Mouse (Mus musculus) midbrain, embryonic 14.5 days (tissue): ENCODE measurements around the gene Mapre3. TPM values are rescaled to one million over a fixed set of nuclear protein-coding genes. Genes with fewer than 3 reads are reported as not detected.

Experiments
- ATAC-seq: fragments of 200-750 bp; cut with Nextera tagmentation; 2 replicates; pipeline ENCODE4 v1.8.0; 2017; ENCODE audit warnings: moderate number of reproducible peaks, moderate library complexity; ENCODE audit not compliant: low FRiP score, low TSS enrichment
- DNase-seq: peaks from one replicate; pipeline ENCODE4 v3.0.0-alpha.2; 2015
- H3K27ac ChIP-seq: fragments of 300-500 bp; sonication (generic); replicated peaks from 2 replicates; pipeline ENCODE4 v1.5.1; 2014; ENCODE audit warnings: mild to moderate bottlenecking, low read depth, low read length, moderate library complexity
- H3K27me3 ChIP-seq: fragments of 300-500 bp; sonication (generic); 2 replicates; pipeline ENCODE4 v1.6.1; 2014; ENCODE audit warnings: low read length, control low read depth, mixed read lengths; ENCODE audit not compliant: control insufficient read depth, insufficient read depth
- H3K36me3 ChIP-seq: fragments of 300-500 bp; sonication (generic); 2 replicates; pipeline ENCODE4 v1.6.1; 2014; ENCODE audit warnings: low read length, control low read depth; ENCODE audit not compliant: control insufficient read depth, insufficient read depth
- H3K4me1 ChIP-seq: fragments of 300-500 bp; sonication (generic); 2 replicates; pipeline ENCODE4 v1.6.1; 2014; ENCODE audit warnings: mild to moderate bottlenecking, antibody characterized with exemption, low read length, control low read depth; ENCODE audit not compliant: control insufficient read depth, insufficient read depth
- H3K4me2 ChIP-seq: fragments of 300-500 bp; sonication (generic); 2 replicates; pipeline ENCODE4 v1.6.1; 2014; ENCODE audit warnings: mild to moderate bottlenecking, low read length, moderate library complexity
- H3K4me3 ChIP-seq: fragments of 300-500 bp; sonication (generic); replicated peaks from 2 replicates; pipeline ENCODE4 v1.5.1; 2014; ENCODE audit warnings: low read depth, low read length
- H3K9ac ChIP-seq: fragments of 300-500 bp; sonication (generic); replicated peaks from 2 replicates; pipeline ENCODE4 v1.6.1; 2014; ENCODE audit warnings: mild to moderate bottlenecking, low read length, moderate library complexity
- H3K9me3 ChIP-seq: fragments of 300-500 bp; sonication (generic); 2 replicates; pipeline ENCODE4 v1.6.1; 2016; ENCODE audit warnings: low read length, control low read depth, mixed read lengths; ENCODE audit not compliant: control insufficient read depth
- WGBS: fragments of 180-500 bp; shearing (Covaris S2); extraction: QIAGEN DNeasy Blood & Tissue Kit; methylation state at CpG from one replicate; pipeline ENCODE4 v1.1.7; 2014; 5-methylcytosine and 5-hydroxymethylcytosine counted together
- polyA plus RNA-seq: library from polyadenylated mRNA; unstranded; fragments of >200 nt; fragmentation: Nextera tagmentation; extraction: Ambion mirVana; gene quantifications from 2 replicates; pipeline ENCODE4 v1.2.1, GENCODE M21; 2014

The Mapre3 gene
- polyA plus RNA-seq, 1 experiment from 2014 or later: 129 TPM

- peaks cover 7% of the 10 kb centered on the region for H3K4me1 ChIP-seq
- 93% methylated on average over 3 of the region's 3 CpGs for WGBS
- H3K4me3 ChIP-seq: no peak overlapping the region
- H3K36me3 ChIP-seq: peaks cover 61% of the 10 kb centered on the region
- no peak overlapping the region for H3K9ac ChIP-seq
- H3K9me3 ChIP-seq: no peaks in the 10 kb centered on the region
- ATAC-seq (no peak), DNase-seq (no peak)
- no peaks in the 10 kb centered on the region for H3K27me3 ChIP-seq
- no peak overlapping the region for H3K4me2 ChIP-seq
- no peak overlapping the region for H3K27ac ChIP-seq
Observed at GRCm38 (mm10) chr5:30866871-30867270, 52.4 kb downstream of the Mapre3 start.

- H3K4me3 ChIP-seq: no peak within 1 kb of the TSS
- no peak for DNase-seq
Observed at GRCm38 (mm10) chr5:30867712-30868111, 53.3 kb downstream of the Mapre3 start, which contains the start of gene Tmem214. Gene Tmem214, plus strand, starts transcription at chr5:30868012.

GRCm38 (mm10) chr5:30868981-30869380 is 54.5 kb downstream of the Mapre3 start:
- 15% methylated on average over 9 of the region's 9 CpGs for WGBS
- Histone ChIP-seq H3K4me1 (peaks cover 7% of the 10 kb centered on the region), H3K9ac (peak overlapping the region; percentile 92), H3K4me2 (peak overlapping the region; percentile 89), H3K9me3 (no peaks in the 10 kb centered on the region), H3K36me3 (peaks cover 64% of the 10 kb centered on the region), H3K27ac (peak overlapping the region; percentile 52; the same call in 1 of the 2 replicates), H3K27me3 (no peaks in the 10 kb centered on the region), H3K4me3 (peak overlapping the region; percentile 86)
- ATAC-seq (no peak), DNase-seq (no peak)

More at GRCm38 (mm10) chr5:30867712-30868111, 53.3 kb downstream of the Mapre3 start, which contains the start of gene Tmem214:
- no peaks in the 10 kb centered on the region for H3K27me3 ChIP-seq
- H3K9ac ChIP-seq: no peak within 1 kb of the TSS
- ATAC-seq: no peak
- peaks cover 7% of the 10 kb centered on the region for H3K4me1 ChIP-seq
- no peak within 1 kb of the TSS for H3K27ac ChIP-seq
- H3K36me3 ChIP-seq: peaks cover 62% of the 10 kb centered on the region
- 99% methylated on average over 3 of the region's 3 CpGs for WGBS
- no peaks in the 10 kb centered on the region for H3K9me3 ChIP-seq
- peak within 1 kb of the TSS; percentile 89; the same call in 1 of the 2 replicates for H3K4me2 ChIP-seq

- no peaks in the 10 kb centered on the region for H3K9me3 ChIP-seq
- WGBS: under 1% methylated on average over 63 of the region's 63 CpGs
- no peaks in the 10 kb centered on the region for H3K27me3 ChIP-seq
- ATAC-seq: peak; percentile 92
- peak overlapping the region; percentile 92 for H3K9ac ChIP-seq
- peak; percentile 93 for DNase-seq
- peak overlapping the region; percentile 86 for H3K4me3 ChIP-seq
- H3K27ac ChIP-seq: peak overlapping the region; percentile 52
- H3K36me3 ChIP-seq: peaks cover 64% of the 10 kb centered on the region
- H3K4me2 ChIP-seq: peak overlapping the region; percentile 89
- H3K4me1 ChIP-seq: peaks cover 7% of the 10 kb centered on the region
Observed at GRCm38 (mm10) chr5:30869405-30870130, 55.1 kb downstream of the Mapre3 start.

GRCm38 (mm10) chr5:30870131-30870406 is 55.6 kb downstream of the Mapre3 start:
- peak overlapping the region; percentile 89 for H3K4me2 ChIP-seq
- H3K9ac ChIP-seq: peak overlapping the region; percentile 92
- peaks cover 7% of the 10 kb centered on the region for H3K4me1 ChIP-seq
- no peak for ATAC-seq
- peak overlapping the region; percentile 86 for H3K4me3 ChIP-seq
- H3K27me3 ChIP-seq: no peaks in the 10 kb centered on the region
- no peaks in the 10 kb centered on the region for H3K9me3 ChIP-seq
- H3K27ac ChIP-seq: peak overlapping the region; percentile 52
- peaks cover 64% of the 10 kb centered on the region for H3K36me3 ChIP-seq
- 22% methylated on average over 2 of the region's 2 CpGs for WGBS
- no peak for DNase-seq

- DNase-seq: no peak
- no peaks in the 10 kb centered on the region for H3K27me3 ChIP-seq
- H3K27ac ChIP-seq: no peak overlapping the region
- H3K9ac ChIP-seq: no peak overlapping the region
- no peak overlapping the region for H3K4me3 ChIP-seq
- no peak overlapping the region for H3K4me2 ChIP-seq
- no peaks in the 10 kb centered on the region for H3K9me3 ChIP-seq
- no peak for ATAC-seq
- peaks cover 7% of the 10 kb centered on the region for H3K4me1 ChIP-seq
- WGBS: 94% methylated on average over 9 of the region's 9 CpGs
- H3K36me3 ChIP-seq: peaks cover 67% of the 10 kb centered on the region
Observed at GRCm38 (mm10) chr5:30872574-30872973, 58.1 kb downstream of the Mapre3 start.

- Histone ChIP-seq H3K4me2 (no peak overlapping the region), H3K4me3 (no peak overlapping the region), H3K9ac (no peak overlapping the region), H3K4me1 (peaks cover 7% of the 10 kb centered on the region), H3K36me3 (peaks cover 74% of the 10 kb centered on the region), H3K27ac (no peak overlapping the region), H3K27me3 (no peaks in the 10 kb centered on the region), H3K9me3 (no peaks in the 10 kb centered on the region)
- ATAC-seq: no peak
- WGBS: 93% methylated on average over 7 of the region's 7 CpGs
- no peak for DNase-seq
Observed at GRCm38 (mm10) chr5:30874365-30874764, 59.9 kb downstream of the Mapre3 start.

- H3K27me3 ChIP-seq: no peaks in the 10 kb centered on the region
- H3K4me3 ChIP-seq: no peak overlapping the region
- no peak overlapping the region for H3K9ac ChIP-seq
- ATAC-seq: no peak
- DNase-seq: no peak
- H3K9me3 ChIP-seq: no peaks in the 10 kb centered on the region
- no peaks in the 10 kb centered on the region for H3K4me1 ChIP-seq
- 74% methylated on average over 6 of the region's 6 CpGs for WGBS
- H3K27ac ChIP-seq: no peak overlapping the region
- no peak overlapping the region for H3K4me2 ChIP-seq
- H3K36me3 ChIP-seq: peaks cover 47% of the 10 kb centered on the region
Observed at GRCm38 (mm10) chr5:30878616-30879015, 64.2 kb downstream of the Mapre3 start.

GRCm38 (mm10) chr5:30879347-30879943 is 65.0 kb downstream of the Mapre3 start:
- WGBS: 83% methylated on average over 5 of the region's 5 CpGs
- no peaks in the 10 kb centered on the region for H3K4me1 ChIP-seq
- H3K9ac ChIP-seq: no peak overlapping the region
- H3K27ac ChIP-seq: no peak overlapping the region
- H3K9me3 ChIP-seq: no peaks in the 10 kb centered on the region
- H3K4me2 ChIP-seq: no peak overlapping the region
- no peak for DNase-seq
- ATAC-seq: no peak
- no peaks in the 10 kb centered on the region for H3K27me3 ChIP-seq
- no peak overlapping the region for H3K4me3 ChIP-seq
- H3K36me3 ChIP-seq: peaks cover 39% of the 10 kb centered on the region
